ENCODE assay signal across 12 mouse cellular contexts in the genomic region with DNA sequence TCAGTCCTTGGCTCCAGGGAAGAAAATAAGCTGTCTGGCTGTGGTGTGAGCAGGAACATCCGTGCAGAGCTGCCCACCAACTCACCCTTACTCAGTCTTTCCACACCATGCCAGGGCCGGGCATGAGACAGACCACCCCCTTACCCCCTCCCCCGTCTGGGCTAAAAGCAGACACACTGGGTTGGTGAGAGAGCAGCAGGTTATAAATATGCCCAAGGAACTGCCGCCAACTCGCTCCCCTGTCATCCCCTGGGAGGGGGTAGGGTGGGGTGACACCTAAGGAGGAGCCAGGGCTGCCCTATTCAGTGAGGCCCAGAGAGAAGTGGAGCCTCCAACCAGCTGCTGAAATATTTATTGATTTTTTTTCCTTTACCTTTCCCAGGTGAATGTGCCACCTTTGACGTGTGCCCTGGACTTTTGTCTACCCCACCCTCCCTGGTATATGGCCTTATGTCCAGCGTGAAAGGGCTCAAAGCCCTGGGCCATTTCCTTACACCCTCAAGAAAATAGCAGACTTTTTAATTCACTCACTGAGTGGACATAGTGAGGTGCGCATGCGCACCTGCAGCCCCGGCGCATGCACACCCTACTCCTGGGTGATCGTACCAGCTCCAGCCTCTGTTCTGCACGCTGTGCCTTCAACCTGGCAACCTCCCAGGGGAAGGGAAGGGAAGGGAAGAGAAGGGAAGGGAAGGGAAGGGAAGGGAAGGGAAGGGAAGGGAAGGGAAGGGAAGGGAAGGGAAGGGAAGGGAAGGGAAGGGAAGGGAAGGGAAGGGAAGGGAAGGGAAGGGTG. TPM values are rescaled to one million over a fixed set of nuclear protein-coding genes. Genes with fewer than 3 reads are reported as not detected.
DNase-seq lines count a peak whose midpoint lies in the region; ATAC-seq lines count a peak whose summit lies in the region.
"Had no signal": no experiment of that assay in that cellular context is flagged by ENCODE, and none has a peak within 500 bp of the region (broad histone marks: within the 10 kb centered on the region; RNA-seq: fewer than 3 reads in every experiment).

No protein-coding gene starts in this region.

- intact Hi-C loops in heart, postnatal 14 days (cut with DNase I), result loop anchor here (5.0 kb wide), 1 partner anchor 35 kb away; the partner anchor contains the start of gene Arf3

- no peak overlapping the region for H3K9ac ChIP-seq in forebrain, embryonic 13.5 days
- no peak overlapping the region for H3K9ac ChIP-seq in limb, embryonic 13.5 days
- H3K9ac ChIP-seq: liver, embryonic 14.5 days had no signal

- no peak overlapping the region for H3K4me2 ChIP-seq in forebrain, embryonic 13.5 days
- H3K4me2 ChIP-seq in limb, embryonic 13.5 days (replicated peaks), result no peak overlapping the region

- peaks cover 97% of the 10 kb centered on the region for H3K27me3 ChIP-seq in forebrain, embryonic 13.5 days
- H3K27me3 ChIP-seq in limb, embryonic 13.5 days, result peaks cover 100% of the 10 kb centered on the region

- H3K4me3 ChIP-seq in forebrain, embryonic 13.5 days, result no peak overlapping the region
- H3K4me3 ChIP-seq in limb, embryonic 13.5 days, result no peak overlapping the region
- H3K4me3 ChIP-seq: megakaryocyte, embryonic 14.5 days had no signal

- no peaks in the 10 kb centered on the region for H3K36me3 ChIP-seq in forebrain, embryonic 13.5 days (ENCODE audit: poor library complexity, severe bottlenecking)
- no peaks in the 10 kb centered on the region for H3K36me3 ChIP-seq in limb, embryonic 13.5 days

- peak; percentile 54; the same call in 1 of the 2 replicates for ATAC-seq in forebrain, embryonic 13.5 days
- ATAC-seq in limb, embryonic 13.5 days (ENCODE audit: low FRiP score, low read depth), result 0 out of 2 replicates have a peak, but pooled peaks have one; percentile 30

- no peak overlapping the region for H3K27ac ChIP-seq in forebrain, embryonic 13.5 days
- H3K27ac ChIP-seq in limb, embryonic 13.5 days, result no peak overlapping the region
- H3K27ac ChIP-seq: liver, embryonic 14.5 days had no signal

- no peaks in the 10 kb centered on the region for H3K9me3 ChIP-seq in forebrain, embryonic 13.5 days (replicated peaks)
- no peaks in the 10 kb centered on the region for H3K9me3 ChIP-seq in limb, embryonic 13.5 days

- H3K4me1 ChIP-seq in forebrain, embryonic 13.5 days, result peaks cover 34% of the 10 kb centered on the region
- H3K4me1 ChIP-seq in limb, embryonic 13.5 days, result peaks cover 22% of the 10 kb centered on the region

- peak; percentile 94 for DNase-seq in heart, adult 11 months
- DNase-seq in heart, postnatal 14 days, result no peak
- DNase-seq in MN1 (ENCODE audit: low spot score), result peak; percentile 64
- DNase-seq in right cerebral cortex, postnatal 4 days, result no peak
- no peak for DNase-seq in layer of hippocampus, adult 9-10 months (ENCODE audit: low spot score)
- DNase-seq in right cerebral cortex, postnatal 36 days (ENCODE audit: low spot score in 2 of 2), result no peak
- DNase-seq: gastrocnemius, postnatal 10 days; kidney, adult 9 months had no signal

- 2% methylated on average over 13 of the region's 13 CpGs for WGBS in forebrain, embryonic 13.5 days
- WGBS in limb, embryonic 13.5 days, result 4% methylated on average over 13 of the region's 13 CpGs

RNA-seq across cellular contexts. Expression of gene Wnt1, which starts 7.3 kb away (rescaled TPM):
- not detected for total RNA-seq in heart, postnatal 14 days (2021)
- not detected in 2 replicates for polyA plus RNA-seq in forebrain, embryonic 13.5 days (2015; fragmentation: Nextera tagmentation; extraction: Ambion mirVana)
- polyA plus RNA-seq in limb, embryonic 13.5 days (2015; fragmentation: Nextera tagmentation; extraction: Ambion mirVana), result not detected in 2 replicates
- total RNA-seq: gastrocnemius, postnatal 10 days had no signal
- polyA plus RNA-seq: liver, embryonic 14.5 days had no signal

RNA-seq across cellular contexts. Expression of gene Ddn, which starts 12.3 kb away (rescaled TPM):
- total RNA-seq in heart, postnatal 14 days (2021), result under 1 TPM; 0.20 to 0.31 TPM
- 0.05 and 0.15 TPM in 2 replicates for polyA plus RNA-seq in forebrain, embryonic 13.5 days (2015; fragmentation: Nextera tagmentation; extraction: Ambion mirVana)
- polyA plus RNA-seq in limb, embryonic 13.5 days (2015; fragmentation: Nextera tagmentation; extraction: Ambion mirVana), result 0.05 TPM in 1 of 2 replicates, not detected in the other

RNA-seq across cellular contexts. Expression of gene Wnt10b, which starts 19.0 kb away (rescaled TPM):
- total RNA-seq in heart, postnatal 14 days (2021), result under 1 TPM; 0.45 to 0.61 TPM
- polyA plus RNA-seq in forebrain, embryonic 13.5 days (2015; fragmentation: Nextera tagmentation; extraction: Ambion mirVana), result not detected in 2 replicates
- 2.1 and 2.4 TPM in 2 replicates for polyA plus RNA-seq in limb, embryonic 13.5 days (2015; fragmentation: Nextera tagmentation; extraction: Ambion mirVana)

RNA-seq across cellular contexts. Expression of gene Arf3, which starts 34.0 kb away (rescaled TPM):
- total RNA-seq in heart, postnatal 14 days (2021), result 10 to 100 TPM; 26.4 to 26.6 TPM
- polyA plus RNA-seq in forebrain, embryonic 13.5 days (2015; fragmentation: Nextera tagmentation; extraction: Ambion mirVana), result 49.2 and 55.1 TPM in 2 replicates
- 39.1 and 41.0 TPM in 2 replicates for polyA plus RNA-seq in limb, embryonic 13.5 days (2015; fragmentation: Nextera tagmentation; extraction: Ambion mirVana)

RNA-seq across cellular contexts. Expression of gene Prkag1, which starts 34.3 kb away (rescaled TPM):
- total RNA-seq in heart, postnatal 14 days (2021), result 10 to 100 TPM; 91.8 to 93.6 TPM
- polyA plus RNA-seq in forebrain, embryonic 13.5 days (2015; fragmentation: Nextera tagmentation; extraction: Ambion mirVana), result 95.9 and 99.4 TPM in 2 replicates
- 93.4 and 94.5 TPM in 2 replicates for polyA plus RNA-seq in limb, embryonic 13.5 days (2015; fragmentation: Nextera tagmentation; extraction: Ambion mirVana)

Comparison
In these comparisons a context has a peak if more than half of its experiments do, and no peak if none do; other contexts are left out.
1. DNase-seq: peak in heart, adult 11 months (single experiment) and MN1 (single experiment); none in heart, postnatal 14 days (0 of 2), right cerebral cortex, postnatal 4 days (single experiment), layer of hippocampus, adult 9-10 months (single experiment) and right cerebral cortex, postnatal 36 days (0 of 2).